ENCODE assay signal across 21 mouse cellular contexts in genomic region chr8:124393013-124393412, GRCm38 (mm10). TPM values are rescaled to one million over a fixed set of nuclear protein-coding genes. Genes with fewer than 3 reads are reported as not detected.
DNase-seq lines count a peak whose midpoint lies in the region; ATAC-seq lines count a peak whose summit lies in the region.
"Had no signal": no experiment of that assay in that cellular context is flagged by ENCODE, and none has a peak within 500 bp of the region (broad histone marks: within the 10 kb centered on the region; RNA-seq: fewer than 3 reads in every experiment).

No protein-coding gene starts in this region.

- H3K27ac ChIP-seq in midbrain, embryonic 11.5 days (ENCODE audit: low read depth, low read length): no peak overlapping the region
- no peak overlapping the region for H3K27ac ChIP-seq in midbrain, embryonic 14.5 days (replicated peaks; ENCODE audit: low read depth, low read length)
- peak overlapping the region; percentile 63; the same call in 1 of the 2 replicates for H3K27ac ChIP-seq in intestine, embryonic 15.5 days
- peak overlapping the region; percentile 60 for H3K27ac ChIP-seq in neural tube, embryonic 15.5 days (replicated peaks)
- H3K27ac ChIP-seq: forebrain, embryonic 12.5 days; hindbrain, embryonic 15.5 days; kidney, postnatal 0 days; midbrain, embryonic 15.5 days had no signal

- DNase-seq in midbrain, embryonic 11.5 days (ENCODE audit: low spot score, missing footprints): peak; percentile 37
- DNase-seq in midbrain, embryonic 14.5 days: no peak
- DNase-seq in ovary, adult 18-20 months (ENCODE audit: low spot score): no peak
- no peak for DNase-seq in adrenal gland, adult (ENCODE audit: inconsistent age in 2 of 2, low spot score in 1 of 2)
- DNase-seq: adrenal gland, postnatal 10 days; cerebellum, adult 9-11 months; heart, adult 11 months; heart, postnatal 14 days; kidney, adult 18-20 months; liver; right cerebral cortex, adult 18-20 months; thymus, adult 2 months had no signal

- H3K9me3 ChIP-seq in midbrain, embryonic 11.5 days (ENCODE audit: control insufficient read depth, low read length): no peaks in the 10 kb centered on the region
- H3K9me3 ChIP-seq in midbrain, embryonic 14.5 days (ENCODE audit: control insufficient read depth, low read length): no peaks in the 10 kb centered on the region
- no peaks in the 10 kb centered on the region for H3K9me3 ChIP-seq in intestine, embryonic 15.5 days
- no peaks in the 10 kb centered on the region for H3K9me3 ChIP-seq in neural tube, embryonic 15.5 days (replicated peaks)
- H3K9me3 ChIP-seq: forebrain, embryonic 12.5 days; hindbrain, embryonic 15.5 days; midbrain, embryonic 15.5 days had no signal

- no peak overlapping the region for H3K9ac ChIP-seq in midbrain, embryonic 11.5 days (ENCODE audit: low read length)
- H3K9ac ChIP-seq in midbrain, embryonic 14.5 days (replicated peaks; ENCODE audit: low read length): no peak overlapping the region
- H3K9ac ChIP-seq in intestine, embryonic 15.5 days: no peak overlapping the region
- no peak overlapping the region for H3K9ac ChIP-seq in neural tube, embryonic 15.5 days (replicated peaks)
- H3K9ac ChIP-seq: forebrain, embryonic 12.5 days; heart, embryonic 12.5 days; hindbrain, embryonic 15.5 days; midbrain, embryonic 15.5 days had no signal

- no peaks in the 10 kb centered on the region for H3K4me1 ChIP-seq in midbrain, embryonic 11.5 days (ENCODE audit: control insufficient read depth, insufficient read depth, low read length)
- no peaks in the 10 kb centered on the region for H3K4me1 ChIP-seq in midbrain, embryonic 14.5 days (ENCODE audit: control insufficient read depth, insufficient read depth, low read length)
- peaks cover 18% of the 10 kb centered on the region for H3K4me1 ChIP-seq in intestine, embryonic 15.5 days (replicated peaks)
- peaks cover 18% of the 10 kb centered on the region; the same call in 1 of the 2 replicates for H3K4me1 ChIP-seq in neural tube, embryonic 15.5 days
- H3K4me1 ChIP-seq: forebrain, embryonic 12.5 days; heart, embryonic 12.5 days; midbrain, embryonic 15.5 days had no signal

- WGBS in midbrain, embryonic 11.5 days: 90% methylated on average over 5 of the region's 5 CpGs
- WGBS in midbrain, embryonic 14.5 days: 84% methylated on average over 5 of the region's 5 CpGs
- WGBS in intestine, embryonic 15.5 days: 66% methylated on average over 5 of the region's 5 CpGs
- 84% methylated on average over 5 of the region's 5 CpGs for WGBS in neural tube, embryonic 15.5 days

- ATAC-seq in midbrain, embryonic 11.5 days (ENCODE audit: low FRiP score): no peak
- no peak for ATAC-seq in midbrain, embryonic 14.5 days (ENCODE audit: low FRiP score, low TSS enrichment)
- 0 out of 2 replicates have a peak, but pooled peaks have one; percentile 7 for ATAC-seq in intestine, embryonic 15.5 days
- ATAC-seq in neural tube, embryonic 15.5 days (ENCODE audit: low FRiP score): no peak
- ATAC-seq in erythroid progenitor cell, adult 5-6 weeks (replicated peaks; ENCODE audit: low FRiP score, poor library complexity, severe bottlenecking): no peak
- ATAC-seq: lung, postnatal 0 days; midbrain, embryonic 15.5 days had no signal

- H3K36me3 ChIP-seq in midbrain, embryonic 11.5 days (ENCODE audit: control insufficient read depth, insufficient read depth, low read length): no peaks in the 10 kb centered on the region
- no peaks in the 10 kb centered on the region for H3K36me3 ChIP-seq in midbrain, embryonic 14.5 days (ENCODE audit: control insufficient read depth, insufficient read depth, low read length)
- no peaks in the 10 kb centered on the region for H3K36me3 ChIP-seq in intestine, embryonic 15.5 days
- H3K36me3 ChIP-seq in neural tube, embryonic 15.5 days: peaks cover 2% of the 10 kb centered on the region; the same call in 1 of the 2 replicates
- H3K36me3 ChIP-seq: forebrain, embryonic 12.5 days; heart, embryonic 12.5 days; hindbrain, embryonic 15.5 days; midbrain, embryonic 15.5 days had no signal

- H3K4me2 ChIP-seq in midbrain, embryonic 11.5 days: no peak overlapping the region
- no peak overlapping the region for H3K4me2 ChIP-seq in midbrain, embryonic 14.5 days (ENCODE audit: low read length)
- no peak overlapping the region for H3K4me2 ChIP-seq in intestine, embryonic 15.5 days (replicated peaks)
- H3K4me2 ChIP-seq in neural tube, embryonic 15.5 days: no peak overlapping the region
- H3K4me2 ChIP-seq: forebrain, embryonic 12.5 days; heart, embryonic 12.5 days; hindbrain, embryonic 15.5 days; midbrain, embryonic 15.5 days had no signal

- H3K27me3 ChIP-seq in midbrain, embryonic 11.5 days (ENCODE audit: control insufficient read depth, insufficient read depth, low read length): no peaks in the 10 kb centered on the region
- H3K27me3 ChIP-seq in midbrain, embryonic 14.5 days (ENCODE audit: control insufficient read depth, insufficient read depth, low read length): no peaks in the 10 kb centered on the region
- no peaks in the 10 kb centered on the region for H3K27me3 ChIP-seq in intestine, embryonic 15.5 days (replicated peaks)
- H3K27me3 ChIP-seq in neural tube, embryonic 15.5 days (replicated peaks): no peaks in the 10 kb centered on the region
- H3K27me3 ChIP-seq: forebrain, embryonic 12.5 days; heart, embryonic 12.5 days; hindbrain, embryonic 15.5 days; midbrain, embryonic 15.5 days had no signal

- no peak overlapping the region for H3K4me3 ChIP-seq in midbrain, embryonic 11.5 days (ENCODE audit: low read depth, low read length)
- no peak overlapping the region for H3K4me3 ChIP-seq in midbrain, embryonic 14.5 days (replicated peaks; ENCODE audit: low read depth, low read length)
- H3K4me3 ChIP-seq in intestine, embryonic 15.5 days (replicated peaks): no peak overlapping the region
- H3K4me3 ChIP-seq in neural tube, embryonic 15.5 days (replicated peaks): no peak overlapping the region
- H3K4me3 ChIP-seq: forebrain, embryonic 12.5 days; heart, embryonic 12.5 days; hindbrain, embryonic 15.5 days; midbrain, embryonic 15.5 days had no signal

RNA-seq across cellular contexts. Expression of gene Pgbd5, which starts 46.4 kb away (rescaled TPM):
- 3.8 and 4.5 TPM in 2 replicates for polyA plus RNA-seq in midbrain, embryonic 11.5 days (2014; fragmentation: Nextera tagmentation; extraction: Ambion mirVana)
- 12.8 and 13.8 TPM in 2 replicates for polyA plus RNA-seq in midbrain, embryonic 14.5 days (2014; fragmentation: Nextera tagmentation; extraction: Ambion mirVana)
- polyA plus RNA-seq in intestine, embryonic 15.5 days (2015; fragmentation: Nextera tagmentation; extraction: Ambion mirVana): 2.5 and 2.7 TPM in 2 replicates
- polyA plus RNA-seq in neural tube, embryonic 15.5 days (2015; fragmentation: Nextera tagmentation; extraction: Ambion mirVana): 12.0 and 17.0 TPM in 2 replicates
- total RNA-seq in erythroid progenitor cell, adult 5-6 weeks (2015; ENCODE audit: low replicate concordance): not detected in 2 replicates
- not detected in 2 replicates for total RNA-seq in erythroid progenitor cell, adult 5-6 weeks (2017; ENCODE audit: low replicate concordance)

Comparison
In these comparisons a context has a peak if more than half of its experiments do, and no peak if none do; other contexts are left out.
1. H3K27ac ChIP-seq: peak in intestine, embryonic 15.5 days (single experiment) and neural tube, embryonic 15.5 days (single experiment); none in midbrain, embryonic 11.5 days (single experiment) and midbrain, embryonic 14.5 days (single experiment).